Mouse (Mus musculus) A20 (cell line): Measurements from ENCODE around the gene Xpnpep3.

Source experiments
- DNase-seq: peaks from one replicate; pipeline ENCODE4 v3.0.0-alpha.2; 2011; ENCODE audit warnings: low read depth, low spot score

Gene Xpnpep3

GRCm38 (mm10) chr15:81399638-81400315 is at the start of gene Xpnpep3, which contains the start of gene St13:
Xpnpep3 (plus strand) TSS chr15:81400138.
St13 (minus strand) TSS chr15:81400077.
- peak; percentile 98 for DNase-seq

DNA sequence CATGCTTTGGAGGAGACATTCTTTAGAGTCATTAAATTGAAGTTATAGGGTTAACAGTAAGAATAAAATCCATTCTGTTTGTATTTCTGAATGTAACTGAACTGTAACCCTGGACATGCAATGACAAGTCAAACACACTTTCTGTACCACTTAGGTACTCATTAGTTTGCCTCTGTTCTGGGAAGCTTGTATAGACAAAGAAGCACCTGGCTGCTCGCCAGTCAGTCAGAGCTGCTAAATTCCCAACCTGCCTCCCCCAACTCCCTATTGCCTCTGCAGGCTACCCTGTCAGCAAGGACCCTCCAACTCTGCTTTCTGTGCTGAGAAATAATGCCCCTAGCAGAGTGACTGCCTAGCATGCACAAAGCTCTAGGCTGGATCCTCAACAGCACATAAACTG is 49.5 kb upstream of the Xpnpep3 start:
- DNase-seq, result no peak

- DNase-seq, result peak; percentile 48
Measured at GRCm38 (mm10) chr15:81352638-81353037, 47.3 kb upstream of the Xpnpep3 start.

DNA sequence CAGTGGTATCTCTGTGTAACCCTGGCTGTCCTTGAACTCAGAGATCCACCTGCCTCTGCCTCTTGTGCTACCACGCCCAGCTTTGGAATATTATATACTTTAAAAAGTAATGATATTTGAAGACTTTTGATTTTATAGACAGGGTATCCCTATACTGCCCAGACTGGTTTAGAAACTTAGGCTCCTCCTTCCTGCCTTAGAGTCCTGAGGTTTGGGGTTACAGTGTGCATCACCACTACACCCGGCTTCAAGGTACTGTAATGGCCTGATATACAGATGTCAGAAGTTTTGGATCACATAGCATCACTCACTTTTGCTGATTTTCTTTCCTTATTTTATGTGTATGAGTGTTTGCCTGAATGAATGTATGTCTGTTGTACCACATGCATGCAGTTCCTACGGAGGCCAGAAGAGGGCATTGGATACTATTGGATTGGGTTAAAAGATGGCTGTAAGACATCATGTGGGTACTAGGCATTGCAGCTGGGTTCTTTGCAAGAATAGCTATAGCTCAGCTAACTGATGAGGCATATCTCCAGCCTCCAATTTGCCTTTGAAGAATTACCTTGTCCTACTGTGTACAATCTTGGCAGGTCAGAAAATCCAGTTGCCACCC is 44.7 kb upstream of the Xpnpep3 start:
- peak; percentile 80 for DNase-seq

- no peak for DNase-seq
Measured at GRCm38 (mm10) chr15:81356946-81357345, 43.0 kb upstream of the Xpnpep3 start.

- no peak for DNase-seq
Measured at GRCm38 (mm10) chr15:81358943-81359342, 41.0 kb upstream of the Xpnpep3 start.

- DNase-seq, result no peak
Measured at GRCm38 (mm10) chr15:81359421-81359820, 40.5 kb upstream of the Xpnpep3 start.

DNA sequence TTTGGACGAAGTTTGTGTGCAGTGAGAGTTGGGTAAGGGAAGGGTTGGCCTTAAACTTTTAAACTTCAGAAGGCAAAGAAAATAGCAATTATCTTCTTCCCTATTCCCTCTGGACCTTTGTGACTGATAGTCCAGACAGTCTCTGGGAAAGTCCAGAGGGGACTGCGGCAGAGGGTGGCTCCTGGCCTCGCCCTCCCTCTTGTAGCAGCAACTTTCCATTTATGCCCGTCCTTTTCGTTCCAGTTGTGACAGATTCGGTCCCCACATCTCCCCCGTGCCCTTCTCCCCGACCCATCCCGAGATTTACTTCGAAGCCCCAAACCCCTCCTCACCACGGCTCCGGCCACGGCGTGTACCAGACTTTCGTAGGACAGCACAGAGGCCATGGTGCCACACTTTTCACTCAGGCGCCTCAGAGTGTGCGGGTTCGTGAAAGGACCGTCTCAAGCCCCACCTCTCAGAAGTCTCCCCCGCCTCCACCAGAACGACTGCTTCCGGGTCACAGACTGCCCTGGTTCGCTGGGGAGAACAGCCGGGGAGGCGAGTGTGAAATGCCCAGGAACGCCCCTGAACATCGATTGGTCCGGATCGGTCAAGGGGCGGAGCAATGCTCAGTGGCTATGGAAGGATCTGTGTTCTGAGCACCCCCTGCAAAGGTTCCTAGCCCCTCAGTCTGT is 39.5 kb upstream of the Xpnpep3 start, which contains the start of gene Slc25a17:
Slc25a17 (minus strand) TSS at position 468 of the 677 bp plus-strand sequence.
- peak; percentile 97 for DNase-seq

- DNase-seq, result no peak
Measured at GRCm38 (mm10) chr15:81361022-81361404, 38.9 kb upstream of the Xpnpep3 start.

GRCm38 (mm10) chr15:81361417-81362015 is 38.4 kb upstream of the Xpnpep3 start:
- peak; percentile 20 for DNase-seq

GRCm38 (mm10) chr15:81362501-81362900 is 37.4 kb upstream of the Xpnpep3 start:
- DNase-seq, result no peak

DNA sequence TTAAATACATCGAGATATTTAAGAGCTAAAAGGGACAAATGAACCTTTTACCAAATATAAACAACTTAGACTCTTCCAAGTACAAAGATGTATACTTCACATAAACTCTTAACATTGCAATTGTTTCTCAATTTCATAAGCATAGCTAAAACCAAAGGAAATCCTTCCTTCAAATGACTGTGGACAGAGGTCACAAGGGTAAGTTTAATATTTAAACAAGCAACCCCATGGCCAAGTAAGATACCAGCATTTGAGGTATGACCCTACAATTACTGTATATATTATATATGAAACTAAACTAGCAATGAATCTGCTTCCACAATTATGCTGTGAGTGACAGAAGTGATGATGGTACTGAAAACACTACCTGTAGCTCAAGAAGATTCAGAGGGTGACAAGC is 35.7 kb upstream of the Xpnpep3 start:
- DNase-seq, result no peak

DNA sequence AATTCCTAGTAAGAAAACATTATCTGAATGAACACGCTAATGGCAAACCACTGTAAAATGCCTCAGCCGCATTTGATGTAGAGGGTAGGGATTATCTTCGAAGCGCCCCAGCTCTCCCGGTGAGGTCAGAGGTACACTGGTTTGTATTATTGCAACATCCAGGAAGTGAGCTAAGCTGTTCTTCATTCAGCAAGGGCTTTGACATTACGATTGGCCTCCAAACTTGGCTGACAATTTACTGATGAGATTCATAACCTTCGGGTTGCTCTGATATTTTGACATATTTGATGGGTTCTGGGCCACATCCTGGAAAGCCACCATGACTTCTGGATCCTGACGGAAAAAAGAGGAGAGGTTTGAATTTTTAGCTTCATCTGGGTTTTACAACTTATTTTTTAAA is 34.7 kb upstream of the Xpnpep3 start:
- DNase-seq, result no peak

DNA sequence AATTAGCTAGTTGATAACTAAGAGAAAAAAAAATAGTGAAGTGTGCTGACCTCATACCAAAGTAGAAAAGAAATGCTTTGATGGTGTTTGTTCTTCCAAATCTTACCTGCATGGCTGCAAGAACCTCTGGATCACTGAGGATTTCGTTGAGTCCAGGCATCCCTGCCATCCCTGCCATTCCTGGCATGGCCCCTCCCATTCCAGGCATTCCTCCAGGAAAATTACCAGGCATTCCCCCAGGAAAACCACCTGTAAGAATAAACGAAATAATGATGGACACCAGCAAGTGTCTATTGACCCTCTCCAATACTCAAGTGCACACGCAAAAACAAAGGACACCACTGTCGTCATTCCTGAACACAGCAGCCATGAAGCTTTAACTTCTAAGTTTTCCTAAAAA is 33.7 kb upstream of the Xpnpep3 start:
- DNase-seq, result no peak

DNA sequence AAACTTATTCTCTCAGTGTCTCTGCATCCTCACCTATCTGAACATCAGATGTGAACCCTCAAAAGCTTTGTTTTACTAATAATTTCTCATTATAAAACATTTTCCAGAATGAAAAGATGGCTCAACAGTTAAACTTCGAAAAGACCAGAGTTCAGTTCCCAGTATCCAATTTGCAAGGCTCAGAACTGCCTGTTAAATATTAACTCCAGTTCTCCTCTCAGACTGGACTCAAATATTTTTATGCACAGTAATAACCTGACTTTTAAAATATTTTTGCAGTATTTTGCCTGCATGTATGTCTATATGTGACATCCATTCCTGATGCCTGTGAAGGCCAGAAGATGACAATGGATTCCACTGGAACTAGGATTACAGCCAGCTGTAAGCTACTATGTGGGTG is 31.3 kb upstream of the Xpnpep3 start:
- no peak for DNase-seq

- no peak for DNase-seq
Measured at GRCm38 (mm10) chr15:81370356-81370755, 29.6 kb upstream of the Xpnpep3 start.

GRCm38 (mm10) chr15:81374621-81375020 is 25.3 kb upstream of the Xpnpep3 start:
- no peak for DNase-seq

DNA sequence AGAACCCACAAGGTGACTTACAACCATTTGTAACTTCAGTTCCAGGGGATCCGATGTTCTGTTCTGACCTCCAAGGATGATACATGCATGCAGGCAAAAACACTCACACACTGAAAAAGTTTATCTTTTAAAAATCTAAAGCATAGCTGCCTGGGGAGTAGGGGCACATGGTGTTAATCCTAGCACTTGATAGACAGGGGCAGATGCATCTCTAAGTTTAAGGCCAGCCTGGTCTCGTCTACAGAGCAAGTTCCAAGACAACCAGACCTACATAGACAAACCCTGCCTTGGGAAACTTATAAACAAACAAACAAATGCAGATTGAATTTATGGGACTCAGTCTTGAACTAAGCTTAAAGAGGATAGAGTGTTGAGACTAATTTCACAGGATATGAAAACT is 21.1 kb upstream of the Xpnpep3 start:
- no peak for DNase-seq

GRCm38 (mm10) chr15:81386327-81386726 is 13.6 kb upstream of the Xpnpep3 start:
- DNase-seq, result peak; percentile 29

DNA sequence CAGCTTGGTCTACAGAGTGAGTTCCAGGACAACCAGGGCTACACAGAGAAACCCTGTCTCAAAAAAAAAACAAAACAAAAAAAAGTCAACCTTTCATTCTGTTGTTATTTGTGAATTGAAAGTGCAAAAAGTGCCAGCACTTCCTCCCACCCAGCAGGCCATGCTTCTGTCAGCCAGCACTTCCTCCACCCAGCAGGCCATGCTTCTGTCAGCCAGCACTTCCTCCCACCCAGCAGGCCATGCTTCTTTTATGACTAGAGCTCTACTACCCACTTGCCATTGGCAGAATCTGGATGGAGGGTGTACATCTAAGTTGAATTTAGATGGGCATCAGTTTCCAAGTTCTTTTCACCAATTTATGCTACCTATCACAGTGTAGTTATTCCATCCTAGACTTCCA is 6.9 kb upstream of the Xpnpep3 start:
- peak; percentile 64 for DNase-seq

GRCm38 (mm10) chr15:81394211-81394915 is 5.6 kb upstream of the Xpnpep3 start:
- no peak for DNase-seq

- no peak for DNase-seq
Measured at GRCm38 (mm10) chr15:81398189-81398588, 1.7 kb upstream of the Xpnpep3 start.
